Mouse (Mus musculus): ENCODE results near the gene Mindy1.

DNA sequence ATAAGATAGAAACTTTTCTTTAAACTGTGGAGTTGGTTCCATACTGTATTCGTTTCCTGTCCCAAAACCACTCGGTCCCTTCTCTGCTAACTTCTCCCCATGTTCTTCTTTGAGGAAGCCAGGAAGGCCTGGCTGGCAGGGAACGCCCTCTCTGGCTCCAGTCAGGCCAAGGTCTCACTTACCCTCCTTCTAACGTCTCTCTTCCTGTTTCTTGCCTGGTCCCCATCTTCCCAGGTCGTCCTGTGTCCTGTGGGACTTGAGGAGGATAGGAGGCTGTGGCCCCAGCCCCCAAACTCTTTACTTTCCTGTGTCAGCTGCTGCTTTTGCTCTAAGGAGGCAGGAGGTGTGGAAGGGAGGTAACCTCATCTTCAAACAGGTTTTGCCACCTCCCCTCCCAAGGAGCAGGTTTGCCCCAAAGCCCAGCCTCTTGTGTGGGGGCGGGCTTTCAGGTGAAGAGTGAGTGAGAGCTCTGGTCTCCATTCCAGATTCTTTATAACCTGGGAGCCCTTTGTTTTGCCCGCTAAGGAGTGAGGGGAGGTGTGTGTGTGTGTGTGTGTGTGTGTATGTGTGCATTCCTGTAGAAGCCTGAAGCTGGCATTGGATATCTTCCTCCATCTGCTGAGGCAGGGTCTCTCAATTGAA, 30.2 kb upstream of the Mindy1 start, which contains the start of gene Bnipl:
- TF ChIP-seq POLR2A (IDR thresholded peaks at IDR 0.05; ENCODE audit: extremely low read depth, insufficient read depth, low read length), result no peak
- no peak for TF ChIP-seq CTCF (IDR thresholded peaks at IDR 0.05; ENCODE audit: extremely low read depth, insufficient read depth, low read length)

Data from cortical plate, adult 2 months (tissue).